Mouse (Mus musculus) forebrain, embryonic 11.5 days (tissue): Measurements from ENCODE around the gene Fbn1. TPM values are rescaled to one million over a fixed set of nuclear protein-coding genes. Genes with fewer than 3 reads are reported as not detected.
A peak's percentile ranks its signal among the peaks of the same experiment; 100 is the strongest.

Experiments
- ATAC-seq: fragments of 200-750 bp; cut with Nextera tagmentation; replicated peaks from 2 replicates; pipeline ENCODE4 v1.8.0; 2017; ENCODE audit warnings: moderate TSS enrichment; ENCODE audit not compliant: low FRiP score
- DNase-seq: peaks from one replicate; pipeline ENCODE4 v3.0.0-alpha.2; 2017; ENCODE audit warnings: low spot score
- H3K27ac ChIP-seq: fragments of 300-500 bp; sonication (generic); 2 replicates; pipeline ENCODE4 v1.5.1; 2014; ENCODE audit warnings: low read depth, low read length
- H3K27me3 ChIP-seq: fragments of 300-500 bp; sonication (generic); 2 replicates; pipeline ENCODE4 v1.6.1; 2014; ENCODE audit warnings: mild to moderate bottlenecking, low read length, mixed read lengths; ENCODE audit not compliant: control insufficient read depth, insufficient read depth
- H3K36me3 ChIP-seq: fragments of 300-500 bp; sonication (generic); 2 replicates; pipeline ENCODE4 v1.6.1; 2014; ENCODE audit warnings: mild to moderate bottlenecking, low read length, moderate library complexity, mixed read lengths; ENCODE audit not compliant: control insufficient read depth, insufficient read depth
- H3K4me1 ChIP-seq: fragments of 300-500 bp; sonication (generic); replicated peaks from 2 replicates; pipeline ENCODE4 v1.6.1; 2014; ENCODE audit warnings: low read length, mixed read lengths; ENCODE audit not compliant: control insufficient read depth, insufficient read depth
- H3K4me2 ChIP-seq: fragments of 300-500 bp; sonication (generic); 2 replicates; pipeline ENCODE4 v1.6.1; 2014; ENCODE audit warnings: low read depth, mild to moderate bottlenecking, low read length, moderate library complexity, mixed read lengths; ENCODE audit not compliant: severe bottlenecking
- H3K4me3 ChIP-seq: fragments of 300-500 bp; sonication (generic); 2 replicates; pipeline ENCODE4 v1.5.1; 2014; ENCODE audit warnings: low read depth, low read length
- H3K9ac ChIP-seq: fragments of 300-500 bp; sonication (generic); 2 replicates; pipeline ENCODE4 v1.6.1; 2014; ENCODE audit warnings: low read length
- H3K9me3 ChIP-seq: fragments of 300-500 bp; sonication (generic); 2 replicates; pipeline ENCODE4 v1.6.1; 2016; ENCODE audit warnings: low read length, mixed read lengths; ENCODE audit not compliant: control insufficient read depth
- WGBS: fragments of 180-500 bp; shearing (Covaris S2); extraction: QIAGEN DNeasy Blood & Tissue Kit; methylation state at CpG from one replicate; pipeline ENCODE4 v1.1.7; 2014; 5-methylcytosine and 5-hydroxymethylcytosine counted together
- polyA plus RNA-seq: library from polyadenylated mRNA; unstranded; fragments of >200 nt; fragmentation: Nextera tagmentation; extraction: Ambion mirVana; gene quantifications from 2 replicates; pipeline ENCODE4 v1.2.1, GENCODE M21; 2014

The Fbn1 gene
- polyA plus RNA-seq, 1 experiment from 2014 or later: 8.8 TPM

- DNase-seq: no peak
- Histone ChIP-seq H3K4me2 (peak overlapping the region; percentile 92), H3K27ac (peak overlapping the region; percentile 57; the same call in 1 of the 2 replicates), H3K4me3 (peak overlapping the region; percentile 65), H3K9me3 (no peaks in the 10 kb centered on the region), H3K36me3 (no peaks in the 10 kb centered on the region), H3K9ac (peak overlapping the region; percentile 81), H3K4me1 (peaks cover 6% of the 10 kb centered on the region; the same call in 1 of the 2 replicates), H3K27me3 (no peaks in the 10 kb centered on the region)
- under 1% methylated on average over 37 of the region's 37 CpGs for WGBS
- ATAC-seq: peak; percentile 90
Measured at GRCm38 (mm10) chr2:125506316-125507054, 1.3 kb downstream of the Fbn1 start.

GRCm38 (mm10) chr2:125505746-125506315, 2.0 kb downstream of the Fbn1 start:
- Histone ChIP-seq H3K36me3 (no peaks in the 10 kb centered on the region), H3K27me3 (no peaks in the 10 kb centered on the region), H3K9ac (peak overlapping the region; percentile 81), H3K4me2 (peak overlapping the region; percentile 92), H3K4me3 (peak overlapping the region; percentile 65), H3K9me3 (no peaks in the 10 kb centered on the region), H3K27ac (peak overlapping the region; percentile 57; the same call in 1 of the 2 replicates), H3K4me1 (peaks cover 6% of the 10 kb centered on the region; the same call in 1 of the 2 replicates)
- DNase-seq (peak; percentile 86), ATAC-seq (peak; percentile 86)
- under 1% methylated on average over 48 of the region's 48 CpGs for WGBS

GRCm38 (mm10) chr2:125505006-125505745, 2.6 kb downstream of the Fbn1 start, which contains the start of gene Gm9913:
Gene Gm9913, plus strand, starts transcription at chr2:125505089.
- Histone ChIP-seq H3K9ac (peak within 1 kb of the TSS; percentile 81), H3K36me3 (no peaks in the 10 kb centered on the region), H3K4me1 (peaks cover 6% of the 10 kb centered on the region; the same call in 1 of the 2 replicates), H3K27me3 (no peaks in the 10 kb centered on the region), H3K4me2 (peak within 1 kb of the TSS; percentile 92), H3K9me3 (no peaks in the 10 kb centered on the region), H3K27ac (peak within 1 kb of the TSS; percentile 57; the same call in 1 of the 2 replicates), H3K4me3 (peak within 1 kb of the TSS; percentile 65)
- peak; percentile 54 for ATAC-seq
- WGBS: under 1% methylated on average over 45 of the region's 45 CpGs
- peak; percentile 83 for DNase-seq

- H3K36me3 ChIP-seq: no peaks in the 10 kb centered on the region
- ATAC-seq: no peak
- H3K4me2 ChIP-seq: no peak overlapping the region
- no peak overlapping the region for H3K9ac ChIP-seq
- no peak overlapping the region for H3K27ac ChIP-seq
- no peak overlapping the region for H3K4me3 ChIP-seq
- DNase-seq: no peak
- H3K9me3 ChIP-seq: no peaks in the 10 kb centered on the region
- H3K4me1 ChIP-seq: peaks cover under 1% of the 10 kb centered on the region; the same call in 1 of the 2 replicates
- H3K27me3 ChIP-seq: no peaks in the 10 kb centered on the region
Measured at GRCm38 (mm10) chr2:125501526-125501925, 6.3 kb downstream of the Fbn1 start.

GRCm38 (mm10) chr2:125498216-125498615, 9.6 kb downstream of the Fbn1 start:
- H3K27me3 ChIP-seq: no peaks in the 10 kb centered on the region
- DNase-seq: no peak

GRCm38 (mm10) chr2:125496696-125497095, 11.1 kb downstream of the Fbn1 start:
- 87% methylated on average over 5 of the region's 5 CpGs for WGBS
- Histone ChIP-seq H3K9me3 (no peaks in the 10 kb centered on the region), H3K4me3 (no peak overlapping the region), H3K27ac (no peak overlapping the region), H3K27me3 (no peaks in the 10 kb centered on the region), H3K4me2 (no peak overlapping the region), H3K36me3 (no peaks in the 10 kb centered on the region), H3K4me1 (no peaks in the 10 kb centered on the region), H3K9ac (no peak overlapping the region)
- DNase-seq: no peak
- ATAC-seq: no peak

More at GRCm38 (mm10) chr2:125498216-125498615, 9.6 kb downstream of the Fbn1 start:
- Histone ChIP-seq H3K4me3 (no peak overlapping the region), H3K9me3 (no peaks in the 10 kb centered on the region), H3K36me3 (no peaks in the 10 kb centered on the region), H3K4me2 (no peak overlapping the region), H3K4me1 (no peaks in the 10 kb centered on the region), H3K9ac (no peak overlapping the region), H3K27ac (no peak overlapping the region)
- 89% methylated on average over 7 of the region's 7 CpGs for WGBS
- no peak for ATAC-seq

GRCm38 (mm10) chr2:125494831-125495812, 12.7 kb downstream of the Fbn1 start:
- Histone ChIP-seq H3K27me3 (no peaks in the 10 kb centered on the region), H3K27ac (no peak overlapping the region), H3K4me2 (no peak overlapping the region), H3K4me1 (no peaks in the 10 kb centered on the region), H3K9me3 (no peaks in the 10 kb centered on the region), H3K4me3 (no peak overlapping the region), H3K36me3 (no peaks in the 10 kb centered on the region), H3K9ac (no peak overlapping the region)
- DNase-seq: no peak
- ATAC-seq: no peak
- WGBS: 92% methylated on average over 20 of the region's 20 CpGs

GRCm38 (mm10) chr2:125494291-125494690, 13.5 kb downstream of the Fbn1 start:
- Histone ChIP-seq H3K9me3 (no peaks in the 10 kb centered on the region), H3K27ac (no peak overlapping the region), H3K4me2 (no peak overlapping the region), H3K9ac (no peak overlapping the region), H3K36me3 (no peaks in the 10 kb centered on the region), H3K4me1 (no peaks in the 10 kb centered on the region), H3K27me3 (no peaks in the 10 kb centered on the region), H3K4me3 (no peak overlapping the region)
- DNase-seq: no peak
- ATAC-seq: no peak
- 91% methylated on average over 2 of the region's 2 CpGs for WGBS
